Mouse (Mus musculus) CH12.LX (cell line): ENCODE measurements around the gene Slc2a4. TPM values are rescaled to one million over a fixed set of nuclear protein-coding genes. Genes with fewer than 3 reads are reported as not detected.
A peak's percentile ranks its signal among the peaks of the same experiment; 100 is the strongest.

Experiments used
- DNase-seq: peaks from one replicate; pipeline ENCODE4 v3.0.0-alpha.2; 2013; ENCODE audit errors: extremely low read depth
- H3K27ac ChIP-seq: 2 replicates; pipeline ENCODE4 v1.5.1; 2012; ENCODE audit warnings: low read depth, mild to moderate bottlenecking, control low read depth, moderate library complexity; ENCODE audit not compliant: insufficient read depth
- H3K27me3 ChIP-seq: replicated peaks from 2 replicates; pipeline ENCODE3; 2012; ENCODE audit warnings: inconsistent platforms
- H3K36me3 ChIP-seq, 2 experiments: replicated peaks in 1 of 2; 2 replicates each; pipeline versions ENCODE3 to v1.6.1; 2012; ENCODE audit warnings: inconsistent platforms in 1 of 2, low read length in 1 of 2, mild to moderate bottlenecking in 1 of 2, mixed read lengths in 1 of 2, moderate library complexity in 1 of 2; ENCODE audit not compliant: control insufficient read depth in 1 of 2, insufficient read depth in 1 of 2
- H3K4me1 ChIP-seq, 2 experiments: 2 replicates each; pipeline ENCODE4 v1.6.1; 2012; ENCODE audit warnings: inconsistent platforms in 1 of 2, moderate library complexity in 1 of 2; ENCODE audit not compliant: insufficient read depth in 2 of 2, control insufficient read depth in 1 of 2
- H3K4me2 ChIP-seq: 2 replicates; pipeline ENCODE4 v1.6.1; 2012; ENCODE audit warnings: low read depth, mild to moderate bottlenecking, control low read depth; ENCODE audit not compliant: poor library complexity, insufficient read depth, severe bottlenecking
- H3K4me3 ChIP-seq, 3 experiments: fragments of 150-350 bp in 1 of 3; sonication (generic) in 1 of 3; replicated peaks in 1 of 3; 2 replicates each; pipeline versions ENCODE3 to v1.5.1; 2011 to 2012; ENCODE audit warnings: low read depth in 2 of 3, low read length in 2 of 3, mild to moderate bottlenecking in 2 of 3, moderate library complexity in 2 of 3, control low read depth in 1 of 3, improper control_type of control experiment in 1 of 3, inconsistent platforms in 1 of 3, mixed read lengths in 1 of 3; ENCODE audit not compliant: poor library complexity in 1 of 3
- H3K79me2 ChIP-seq: replicated peaks from 2 replicates; pipeline ENCODE4 v1.6.1; 2012; ENCODE audit warnings: mild to moderate bottlenecking, moderate library complexity; ENCODE audit not compliant: control insufficient read depth, poor library complexity, insufficient read depth, severe bottlenecking; ENCODE audit errors: extremely low read depth
- H3K9ac ChIP-seq: 2 replicates; pipeline ENCODE4 v1.6.1; 2012; ENCODE audit warnings: low read depth, mild to moderate bottlenecking, control low read depth, moderate library complexity; ENCODE audit not compliant: insufficient read depth
- H3K9me3 ChIP-seq: replicated peaks from 2 replicates; pipeline ENCODE3; 2012; ENCODE audit warnings: low read length, inconsistent platforms, mixed read lengths
- BHLHE40 ChIP-seq: IDR thresholded peaks from 2 replicates; pipeline ENCODE4 v1.6.1; 2011; ENCODE audit warnings: mild to moderate bottlenecking, low read depth, low read length, improper control_type of control experiment
- CHD1 ChIP-seq: IDR thresholded peaks from 2 replicates; pipeline ENCODE4 v1.6.1; 2012; ENCODE audit warnings: low read depth, low read length, improper control_type of control experiment, inconsistent platforms
- CHD2 ChIP-seq: IDR thresholded peaks from 2 replicates; pipeline ENCODE4 v1.6.1; 2011; ENCODE audit warnings: low read length, improper control_type of control experiment
- CTCF ChIP-seq, 2 experiments: IDR thresholded peaks in 1 of 2; conservative IDR thresholded peaks in 1 of 2; 2 replicates each; pipeline ENCODE4 v1.5.1; 2011 to 2012; ENCODE audit warnings: low read depth in 2 of 2, low read length in 2 of 2, improper control_type of control experiment in 1 of 2, inconsistent platforms in 1 of 2, mild to moderate bottlenecking in 1 of 2, moderate library complexity in 1 of 2
- E2F4 ChIP-seq: IDR thresholded peaks from 2 replicates; pipeline ENCODE4 v1.6.1; 2011; ENCODE audit warnings: low read depth, low read length, improper control_type of control experiment; ENCODE audit not compliant: insufficient replicate concordance
- ELF1 ChIP-seq: IDR thresholded peaks from 2 replicates; pipeline ENCODE4 v1.6.1; 2014; ENCODE audit warnings: low read depth, mild to moderate bottlenecking, inconsistent platforms, low read length, improper control_type of control experiment
- EP300 ChIP-seq: IDR thresholded peaks from 2 replicates; pipeline ENCODE4 v1.6.1; 2011; ENCODE audit warnings: low read length, improper control_type of control experiment
- ETS1 ChIP-seq: conservative IDR thresholded peaks from 2 replicates; pipeline ENCODE4 v1.6.1; 2012; ENCODE audit warnings: low read depth, mild to moderate bottlenecking, inconsistent platforms, low read length, improper control_type of control experiment, moderate library complexity
- HCFC1 ChIP-seq: IDR thresholded peaks from 2 replicates; pipeline ENCODE4 v1.6.1; 2012; ENCODE audit warnings: low read depth, mild to moderate bottlenecking, inconsistent platforms, low read length, improper control_type of control experiment
- IRF4 ChIP-seq: IDR thresholded peaks from 2 replicates; pipeline ENCODE4 v1.6.1; 2014; ENCODE audit warnings: low read depth, mild to moderate bottlenecking, inconsistent platforms, low read length, improper control_type of control experiment
- JUN ChIP-seq: IDR thresholded peaks from 2 replicates; pipeline ENCODE4 v1.6.1; 2011; ENCODE audit warnings: low read depth, mild to moderate bottlenecking, low read length, improper control_type of control experiment, moderate library complexity; ENCODE audit not compliant: insufficient read depth
- JUND ChIP-seq: conservative IDR thresholded peaks from 2 replicates; pipeline ENCODE4 v1.6.1; 2011; ENCODE audit warnings: low read depth, low read length, improper control_type of control experiment
- KAT2A ChIP-seq: IDR thresholded peaks from 2 replicates; pipeline ENCODE4 v1.6.1; 2012; ENCODE audit warnings: low read length, improper control_type of control experiment, inconsistent platforms; ENCODE audit not compliant: insufficient replicate concordance
- MAX ChIP-seq: IDR thresholded peaks from 2 replicates; pipeline ENCODE4 v1.6.1; 2011; ENCODE audit warnings: low read length, improper control_type of control experiment
- MAZ ChIP-seq: IDR thresholded peaks from 2 replicates; pipeline ENCODE4 v1.6.1; 2012; ENCODE audit warnings: low read depth, mild to moderate bottlenecking, inconsistent platforms, low read length, improper control_type of control experiment, moderate library complexity
- MEF2A ChIP-seq: IDR thresholded peaks from 2 replicates; pipeline ENCODE4 v1.6.1; 2014; ENCODE audit warnings: low read depth, mild to moderate bottlenecking, inconsistent platforms, low read length, improper control_type of control experiment, borderline replicate concordance
- MXI1 ChIP-seq: IDR thresholded peaks from 2 replicates; pipeline ENCODE4 v1.6.1; 2011; ENCODE audit warnings: mild to moderate bottlenecking, low read depth, low read length, improper control_type of control experiment
- MYC ChIP-seq: IDR thresholded peaks from 2 replicates; pipeline ENCODE4 v1.6.1; 2011; ENCODE audit warnings: low read depth, mild to moderate bottlenecking, improper control_type of control experiment, low read length
- NELFE ChIP-seq: IDR thresholded peaks from 2 replicates; pipeline ENCODE4 v1.6.1; 2011; ENCODE audit warnings: low read depth, low read length, improper control_type of control experiment
- NRF1 ChIP-seq: IDR thresholded peaks from 2 replicates; pipeline ENCODE4 v1.6.1; 2014; ENCODE audit warnings: low read depth, mild to moderate bottlenecking, inconsistent platforms, low read length, improper control_type of control experiment, moderate library complexity
- PAX5 ChIP-seq: IDR thresholded peaks from 2 replicates; pipeline ENCODE4 v1.6.1; 2012; ENCODE audit warnings: low read length, inconsistent platforms, mixed read lengths
- POLR2A ChIP-seq: IDR thresholded peaks from 2 replicates; pipeline ENCODE4 v1.6.1; 2011; ENCODE audit warnings: low read depth, mild to moderate bottlenecking, improper control_type of control experiment, low read length
- POLR2AphosphoS2 ChIP-seq: IDR thresholded peaks from 2 replicates; pipeline ENCODE4 v1.6.1; 2011; ENCODE audit warnings: low read depth, low read length, improper control_type of control experiment
- RAD21 ChIP-seq: IDR thresholded peaks from 2 replicates; pipeline ENCODE4 v1.6.1; 2011; ENCODE audit warnings: low read depth, mild to moderate bottlenecking, low read length, improper control_type of control experiment, moderate library complexity
- RCOR1 ChIP-seq: conservative IDR thresholded peaks from 2 replicates; pipeline ENCODE4 v1.6.1; 2012; ENCODE audit warnings: low read depth, mild to moderate bottlenecking, inconsistent platforms, low read length, improper control_type of control experiment
- SIN3A ChIP-seq: IDR thresholded peaks from 2 replicates; pipeline ENCODE4 v1.6.1; 2012; ENCODE audit warnings: low read length, improper control_type of control experiment, inconsistent platforms
- SMC3 ChIP-seq: IDR thresholded peaks from 2 replicates; pipeline ENCODE4 v1.6.1; 2011; ENCODE audit warnings: low read depth, low read length, improper control_type of control experiment
- TBP ChIP-seq: conservative IDR thresholded peaks from 2 replicates; pipeline ENCODE4 v1.6.1; 2011; ENCODE audit warnings: low read depth, low read length, improper control_type of control experiment
- TCF12 ChIP-seq: IDR thresholded peaks from 2 replicates; pipeline ENCODE4 v1.6.1; 2014; ENCODE audit warnings: low read depth, mild to moderate bottlenecking, inconsistent platforms, low read length, improper control_type of control experiment
- UBTF ChIP-seq: IDR thresholded peaks from 2 replicates; pipeline ENCODE4 v1.6.1; 2012; ENCODE audit warnings: low read depth, mild to moderate bottlenecking, inconsistent platforms, low read length, improper control_type of control experiment, moderate library complexity
- USF2 ChIP-seq: conservative IDR thresholded peaks from 2 replicates; pipeline ENCODE4 v1.6.1; 2011; ENCODE audit warnings: low read depth, low read length, improper control_type of control experiment
- ZC3H11A ChIP-seq: IDR thresholded peaks from 2 replicates; pipeline ENCODE4 v1.6.1; 2012; ENCODE audit warnings: low read depth, mild to moderate bottlenecking, inconsistent platforms, low read length, improper control_type of control experiment
- ZMIZ1 ChIP-seq: IDR thresholded peaks from 2 replicates; pipeline ENCODE4 v1.6.1; 2012; ENCODE audit warnings: low read depth, mild to moderate bottlenecking, inconsistent platforms, low read length, improper control_type of control experiment
- dilution Hi-C: fragments of 300-500 bp; cut with MboI; formaldehyde crosslinking; loops from 2 replicates; pipeline ENCODE4 v1.14.3; 2020; ENCODE audit warnings: low sequenced_read_pairs; ENCODE audit not compliant: extremely low pct_unique_long_range_greater_than_20kb, extremely low pct_ligation_motif_present
- in situ Hi-C: fragments of 300-500 bp; cut with MboI; formaldehyde crosslinking; loops from 3 replicates; pipeline ENCODE4 v1.14.3; 2019; ENCODE audit warnings: low sequenced_read_pairs, low pct_ligation_motif_present, low pct_unique_long_range_greater_than_20kb, mixed read lengths
- polyA plus RNA-seq: library from polyadenylated mRNA; unstranded; fragments of >175 nt; gene quantifications from 2 replicates; pipeline ENCODE4 v1.2.1, GENCODE M21; 2012; ENCODE audit warnings: low read depth; ENCODE audit not compliant: insufficient read length
- total RNA-seq, 2 experiments: library from RNA; depleted of rRNA; stranded (reverse); fragments of 300-350 nt in 1 of 2; fragments of >200 nt in 1 of 2; gene quantifications; 2 replicates each; pipeline ENCODE4 v1.2.3; 2012 to 2014

Gene Slc2a4
- total and polyA plus RNA-seq, 3 experiments, result 2.3 to 3.8 (median 2.6) TPM

DNA sequence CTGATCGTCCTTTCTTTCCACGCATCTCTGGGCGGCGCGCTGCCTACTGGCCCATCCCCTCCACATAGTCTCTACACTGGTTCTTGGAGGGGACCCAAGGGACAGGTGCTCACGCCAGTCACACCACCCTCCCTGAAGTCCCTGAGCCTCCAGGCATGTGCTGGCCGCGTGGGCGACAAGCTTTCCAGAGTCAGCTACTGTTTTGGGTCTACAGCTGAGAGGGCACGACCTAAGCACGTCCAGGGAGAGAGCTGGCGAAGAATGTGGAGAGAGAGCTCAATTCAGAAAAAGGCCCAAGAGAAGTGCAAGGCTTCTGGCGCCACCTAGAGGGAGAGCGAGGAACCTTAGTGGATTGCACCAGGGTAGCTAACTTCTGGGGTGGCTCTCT is 769 bp upstream of the Slc2a4 start:
- Histone ChIP-seq H3K4me2 (peak overlapping the region; percentile 79), H3K9ac (no peak overlapping the region), H3K9me3 (no peaks in the 10 kb centered on the region), H3K27ac (no peak overlapping the region), H3K79me2 (no peaks in the 10 kb centered on the region), H3K27me3 (peaks cover 14% of the 10 kb centered on the region), H3K4me3 (peak overlapping the region in 2 of 3 experiments; percentile 24 to 43), H3K4me1 (peaks cover 23 to 45% of the 10 kb centered on the region in 2 experiments), H3K36me3 (peaks cover 0 to 10% of the 10 kb centered on the region in 2 experiments)
- TF ChIP-seq MEF2A (peak; percentile 69; the same call in 1 of the 2 replicates), JUND (no peak; the same call in 1 of the 2 replicates), CHD2 (no peak), POLR2A (no peak), RAD21 (peak; percentile 99), CTCF (conservative IDR thresholded peaks at IDR 0.05 in 1 of 2, IDR thresholded peaks at IDR 0.05 in 1 of 2; ENCODE audit: low read depth in 2 of 2, low read length in 2 of 2) (peak; percentile 94 to 99), POLR2AphosphoS2 (no peak), CHD1 (no peak), ELF1 (no peak), RCOR1 (0 out of 2 replicates have a peak, but pooled peaks have one; percentile 2), E2F4 (peak; percentile 27; the same call in 1 of the 2 replicates), BHLHE40 (peak; percentile 86), SIN3A (peak; percentile 51; the same call in 1 of the 2 replicates), PAX5 (no peak), ZC3H11A (peak; percentile 88), IRF4 (peak; percentile 47), NELFE (peak; percentile 53; the same call in 1 of the 2 replicates), TBP (no peak), SMC3 (peak; percentile 98), UBTF (no peak), USF2 (no peak), MXI1 (no peak), MYC (peak; percentile 83), EP300 (peak; percentile 47; the same call in 1 of the 2 replicates), ZMIZ1 (no peak), MAX (peak; percentile 31; the same call in 1 of the 2 replicates), KAT2A (no peak), NRF1 (0 out of 2 replicates have a peak, but pooled peaks have one; percentile 20), TCF12 (peak; percentile 38; the same call in 1 of the 2 replicates), JUN (0 out of 2 replicates have a peak, but pooled peaks have one; percentile 23), HCFC1 (peak; percentile 45), MAZ (peak; percentile 71; the same call in 1 of the 2 replicates), ETS1 (0 out of 2 replicates have a peak, but pooled peaks have one; percentile 10)
- dilution Hi-C loops (no loop called here), in situ Hi-C loops (no loop called here)
- peak; percentile 94 for DNase-seq
